Mouse (Mus musculus) megakaryocyte progenitor cell, adult 5-6 weeks (primary cell): ENCODE data around the gene Hcfc2. TPM values are rescaled to one million over a fixed set of nuclear protein-coding genes. Genes with fewer than 3 reads are reported as not detected.
A peak's percentile ranks its signal among the peaks of the same experiment; 100 is the strongest.

Source experiments
- ATAC-seq: replicated peaks from 2 replicates; pipeline ENCODE4 v1.8.0; 2016; ENCODE audit warnings: mild to moderate bottlenecking, moderate TSS enrichment, inconsistent platforms; ENCODE audit not compliant: poor library complexity
- total RNA-seq, 2 experiments: library from RNA; stranded (forward) in 1 of 2; stranded (reverse) in 1 of 2; fragments of 157-497, 149-512 nt in 1 of 2; fragments of 200-1000 nt in 1 of 2; gene quantifications; 2 replicates each; pipeline versions ENCODE4 v1.2.3 to v1.2.4; 2015 to 2017

The Hcfc2 gene
- 18.2 and 19.6 TPM in 2 replicates for total RNA-seq (2015)
- 29.9 and 31.5 TPM in 2 replicates for total RNA-seq (2017)

- no peak for ATAC-seq
Measured at GRCm38 (mm10) chr10:82695956-82696355, at the start of gene Hcfc2. Hcfc2 (plus strand) TSS chr10:82696160.

- peak; percentile 95 for ATAC-seq
Measured at GRCm38 (mm10) chr10:82647205-82647811, 48.7 kb upstream of the Hcfc2 start.

- no peak for ATAC-seq
Measured at GRCm38 (mm10) chr10:82651221-82651620, 44.7 kb upstream of the Hcfc2 start.

DNA sequence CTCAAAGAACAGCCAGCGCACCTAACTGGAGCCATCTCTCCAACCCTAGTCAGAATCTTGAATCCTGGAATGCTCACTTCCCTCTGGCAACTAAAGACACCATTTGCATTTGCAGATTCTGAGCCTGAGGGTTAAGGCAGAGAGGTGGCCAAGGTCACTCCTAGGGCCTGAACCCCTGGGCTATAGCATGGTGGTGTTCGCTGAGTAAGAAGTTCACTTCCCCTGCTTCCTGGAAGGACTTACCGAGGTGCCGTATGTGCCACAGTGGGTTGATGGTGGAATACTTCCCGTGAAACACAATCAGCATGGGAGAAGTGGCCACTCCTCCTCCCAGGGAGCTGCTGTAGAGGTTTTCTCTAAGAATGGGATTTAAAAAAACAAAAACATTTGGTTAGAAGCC is 43.3 kb upstream of the Hcfc2 start:
- ATAC-seq = no peak

DNA sequence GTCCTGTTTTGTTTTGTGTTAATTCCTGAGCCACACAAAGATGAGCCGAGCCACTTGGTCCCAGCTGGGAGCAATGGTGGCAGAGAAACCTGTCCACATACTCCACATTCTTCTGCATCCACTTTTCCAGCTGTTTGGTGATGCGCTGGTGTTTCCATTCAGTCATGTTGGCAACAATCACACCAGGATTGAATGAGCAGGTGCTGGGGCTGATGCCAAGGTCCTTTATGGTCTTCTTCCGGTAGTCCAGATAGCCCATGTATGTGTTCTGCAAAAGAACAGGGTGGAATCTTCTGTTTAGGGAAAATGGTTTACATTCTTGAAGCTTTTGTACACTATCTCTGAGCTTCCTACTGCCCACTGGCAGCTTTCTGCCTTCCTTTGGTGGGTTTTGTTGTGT is 41.4 kb upstream of the Hcfc2 start:
- no peak for ATAC-seq

DNA sequence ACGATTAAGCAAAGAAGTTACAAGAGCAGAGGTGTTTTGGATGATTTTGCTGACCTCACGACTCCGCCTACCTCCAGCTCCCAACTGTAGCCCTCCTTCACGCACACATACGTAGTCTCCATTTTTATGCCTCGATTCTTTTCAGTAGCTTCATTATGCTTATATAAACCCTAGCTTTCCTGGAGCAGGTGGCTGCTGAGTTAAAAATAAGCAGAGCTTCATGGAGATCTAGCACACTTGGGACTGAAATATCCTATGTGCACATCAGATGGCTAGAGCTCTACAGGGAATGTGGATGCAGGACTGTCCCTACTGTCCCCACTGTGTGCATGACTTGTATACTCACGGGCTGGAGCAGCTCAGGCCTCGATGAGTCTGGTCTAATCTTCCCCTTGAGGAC is 34.1 kb upstream of the Hcfc2 start:
- ATAC-seq = 0 out of 2 replicates have a peak, but pooled peaks have one; percentile 6

DNA sequence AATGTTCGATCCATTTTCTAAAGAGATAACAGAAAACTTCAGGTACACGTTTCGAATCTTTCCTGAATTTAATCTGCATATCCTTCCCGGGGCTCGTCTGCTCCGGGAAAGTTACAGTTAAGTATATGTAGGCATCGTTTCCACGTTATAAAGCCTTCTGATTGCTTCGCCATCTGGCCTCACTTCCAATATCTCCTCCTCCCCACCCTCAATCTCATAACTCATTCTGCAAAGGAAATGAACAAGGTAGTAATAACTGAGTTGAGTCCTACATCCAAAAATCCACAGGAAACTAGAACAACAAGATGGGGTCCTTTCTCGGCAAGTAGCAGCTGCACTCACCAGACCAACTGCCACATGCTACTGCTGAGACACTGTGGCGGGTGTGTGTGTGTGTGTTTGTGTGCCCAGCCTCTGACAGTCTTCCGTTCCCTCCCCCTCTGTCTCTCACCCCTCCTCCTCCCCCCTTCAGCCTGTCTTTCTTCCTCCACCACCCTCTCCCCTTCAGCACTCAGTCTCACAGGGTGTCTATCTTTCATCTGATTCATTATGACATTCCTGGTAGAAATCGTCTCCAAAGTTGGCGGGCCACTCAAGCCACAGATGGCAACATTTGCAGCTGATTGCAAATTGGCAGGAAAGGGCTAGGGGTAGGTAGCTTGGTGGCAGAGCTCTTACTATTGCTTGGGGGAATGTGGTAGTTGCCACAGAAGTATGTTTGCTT is 33.5 kb upstream of the Hcfc2 start:
- ATAC-seq = peak; percentile 57

DNA sequence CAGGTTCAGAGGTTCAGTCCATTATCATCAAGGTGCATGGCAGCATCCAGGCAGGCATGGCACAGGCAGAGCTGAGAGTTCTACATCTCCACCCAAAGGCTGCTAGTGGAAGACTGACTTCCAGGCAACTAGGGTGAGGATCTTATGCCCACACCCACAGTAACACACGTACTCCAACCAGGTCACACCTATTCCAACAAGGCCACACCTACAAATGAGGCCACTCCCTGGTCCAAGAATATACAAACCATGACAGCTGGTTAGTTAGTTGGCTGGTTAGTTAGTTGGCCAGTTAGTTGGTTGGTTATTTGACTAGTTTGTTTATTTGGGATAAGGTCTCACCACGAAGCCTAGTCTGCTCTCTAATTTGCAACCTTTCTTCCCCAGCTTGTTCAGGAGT is 32.7 kb upstream of the Hcfc2 start:
- no peak for ATAC-seq

DNA sequence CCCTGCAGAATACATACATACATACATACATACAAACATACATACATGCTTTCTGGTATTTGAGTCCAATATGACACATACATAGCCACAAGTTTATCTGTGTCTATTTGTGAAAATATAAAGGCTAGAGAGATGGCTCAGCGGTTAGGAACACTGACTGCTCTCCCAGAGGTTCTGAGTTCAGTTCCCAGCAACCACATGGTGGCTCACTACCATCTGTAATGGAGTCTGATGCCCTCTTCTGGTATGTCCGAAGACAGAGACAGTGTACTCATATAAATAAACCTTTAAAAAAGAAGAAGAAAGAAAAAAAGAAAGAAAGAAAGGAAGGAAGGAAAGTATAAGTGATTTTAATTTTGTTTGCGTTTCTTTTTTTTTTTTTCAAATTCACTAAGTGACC is 30.0 kb upstream of the Hcfc2 start:
- no peak for ATAC-seq

DNA sequence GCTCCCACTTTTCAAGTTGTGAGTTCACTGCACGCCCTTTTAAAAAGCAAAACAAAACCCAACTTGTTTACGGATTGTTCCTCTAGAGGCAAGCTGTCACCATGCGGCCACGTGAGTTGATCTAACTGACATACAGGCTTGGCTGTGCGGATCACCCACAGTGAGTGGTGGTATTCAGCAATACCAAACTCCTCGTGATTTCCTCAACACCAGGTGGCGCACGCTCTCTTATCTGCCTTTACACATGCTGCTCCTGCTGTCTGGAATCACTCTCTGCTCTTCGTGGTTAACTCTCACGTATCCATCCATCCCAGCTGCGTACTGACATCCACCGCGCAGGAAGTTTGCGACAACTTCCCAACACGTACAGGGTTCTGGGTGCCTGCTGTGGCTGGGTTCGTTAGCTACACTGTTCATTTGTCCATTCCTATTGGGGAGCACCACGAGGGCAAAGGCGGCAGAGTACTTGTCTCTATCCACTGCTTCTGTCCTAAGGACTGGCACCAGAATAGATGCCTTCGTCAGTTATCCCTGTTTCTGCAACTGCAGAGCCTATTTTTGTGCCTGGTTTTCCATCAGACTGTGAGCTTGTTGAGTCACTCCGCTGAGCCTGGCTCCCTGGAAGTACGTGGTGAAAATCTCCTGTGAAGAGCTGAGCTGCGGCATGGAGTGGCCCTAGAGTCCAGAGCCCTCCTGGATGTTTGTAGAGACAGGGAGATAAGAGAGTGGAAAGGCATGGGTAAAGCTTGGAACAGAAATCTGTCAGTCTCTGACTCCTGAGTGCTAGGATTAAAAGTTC is 29.3 kb upstream of the Hcfc2 start:
- ATAC-seq = peak; percentile 84

GRCm38 (mm10) chr10:82670205-82670604 is 25.8 kb upstream of the Hcfc2 start:
- peak; percentile 30 for ATAC-seq

- ATAC-seq = no peak
Measured at GRCm38 (mm10) chr10:82676949-82677348, 19.0 kb upstream of the Hcfc2 start.

DNA sequence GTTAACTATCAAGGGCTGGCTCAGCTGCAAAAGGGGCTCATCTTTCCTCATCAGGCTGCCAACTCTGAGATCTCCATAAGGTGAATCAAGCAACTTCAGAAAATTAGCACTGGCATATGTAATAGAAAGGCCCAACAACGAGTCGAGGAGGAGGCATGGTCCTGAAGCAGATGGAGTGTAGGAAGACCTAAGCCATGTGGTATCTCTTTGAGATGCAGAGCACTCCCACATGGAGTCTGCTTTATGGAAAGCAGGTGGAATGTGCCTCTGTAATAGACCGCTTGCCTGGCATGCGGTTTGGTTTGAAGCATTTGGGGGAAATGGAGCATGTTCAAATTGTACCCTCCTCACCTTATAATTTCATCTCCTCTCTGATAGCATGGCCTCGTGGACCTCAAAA is 15.2 kb upstream of the Hcfc2 start:
- ATAC-seq = no peak

DNA sequence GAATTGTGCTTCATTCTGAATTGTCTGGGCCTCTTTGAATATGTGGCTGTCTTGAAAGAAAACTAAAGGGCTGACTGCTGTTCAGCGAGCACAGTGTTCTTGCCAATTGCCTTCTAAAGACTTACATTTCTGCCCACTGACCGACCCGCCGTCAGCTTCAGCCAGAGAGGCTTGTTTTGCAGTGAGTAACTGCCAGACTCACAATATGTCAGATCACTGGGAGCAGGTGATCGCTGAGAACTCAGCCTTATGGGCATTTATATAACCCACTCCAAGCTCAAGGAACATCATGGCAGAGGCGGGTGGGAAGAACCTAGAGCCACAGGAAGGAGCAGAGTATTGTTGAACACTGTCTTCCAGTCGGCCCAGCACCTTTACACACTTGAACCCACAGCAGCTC is 14.3 kb upstream of the Hcfc2 start:
- ATAC-seq = no peak

- peak; percentile 87 for ATAC-seq
Measured at GRCm38 (mm10) chr10:82685440-82685839, 10.5 kb upstream of the Hcfc2 start.

DNA sequence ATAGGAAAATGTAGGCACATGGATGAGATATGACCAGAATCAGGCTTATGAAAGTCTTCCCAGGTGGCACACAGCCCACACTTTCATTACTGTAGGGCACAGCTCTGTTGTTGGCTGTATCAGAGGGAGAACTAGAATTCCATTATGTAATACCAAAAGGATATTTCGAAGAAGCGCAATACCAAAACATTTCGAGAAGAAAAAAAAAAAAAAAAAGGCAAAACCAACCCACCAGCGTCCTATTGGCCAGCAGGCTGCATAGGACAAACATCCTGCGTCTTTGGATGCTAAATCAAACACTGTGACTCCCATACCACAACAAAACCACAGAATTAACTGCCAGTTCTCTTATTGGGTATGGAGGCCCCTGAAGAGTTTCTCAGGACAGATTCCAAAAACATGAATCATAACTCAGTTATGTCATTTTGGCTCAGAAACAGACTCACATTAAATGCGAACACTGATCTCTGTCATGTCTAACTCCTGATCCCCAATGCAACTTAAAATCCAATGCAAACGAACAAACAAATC is 6.2 kb upstream of the Hcfc2 start:
- ATAC-seq = 0 out of 2 replicates have a peak, but pooled peaks have one; percentile 15

DNA sequence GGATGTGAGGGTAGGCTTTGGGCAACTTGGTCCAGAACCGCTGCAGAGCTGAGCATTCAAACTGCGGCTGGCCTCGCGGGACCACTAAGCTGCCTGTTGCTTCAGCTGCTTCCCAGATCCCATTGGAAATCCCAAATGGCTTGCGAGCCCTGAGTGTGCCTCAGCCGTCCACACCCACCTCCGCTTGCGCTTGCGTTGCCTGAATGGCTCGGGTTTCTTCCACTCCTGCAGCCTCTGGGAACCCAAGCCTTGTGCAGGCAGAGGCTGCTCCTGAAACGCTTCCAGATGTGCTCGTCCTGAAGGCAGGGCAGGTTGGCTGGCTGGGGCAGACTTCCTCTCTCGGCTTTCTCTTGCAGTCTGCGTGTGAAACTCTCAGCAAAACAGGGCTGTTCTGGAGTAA is 5.5 kb upstream of the Hcfc2 start, which contains the start of gene Glt8d2:
Gene Glt8d2, minus strand, starts transcription at position 157 of the 400 bp plus-strand sequence.
- ATAC-seq = peak; percentile 45

DNA sequence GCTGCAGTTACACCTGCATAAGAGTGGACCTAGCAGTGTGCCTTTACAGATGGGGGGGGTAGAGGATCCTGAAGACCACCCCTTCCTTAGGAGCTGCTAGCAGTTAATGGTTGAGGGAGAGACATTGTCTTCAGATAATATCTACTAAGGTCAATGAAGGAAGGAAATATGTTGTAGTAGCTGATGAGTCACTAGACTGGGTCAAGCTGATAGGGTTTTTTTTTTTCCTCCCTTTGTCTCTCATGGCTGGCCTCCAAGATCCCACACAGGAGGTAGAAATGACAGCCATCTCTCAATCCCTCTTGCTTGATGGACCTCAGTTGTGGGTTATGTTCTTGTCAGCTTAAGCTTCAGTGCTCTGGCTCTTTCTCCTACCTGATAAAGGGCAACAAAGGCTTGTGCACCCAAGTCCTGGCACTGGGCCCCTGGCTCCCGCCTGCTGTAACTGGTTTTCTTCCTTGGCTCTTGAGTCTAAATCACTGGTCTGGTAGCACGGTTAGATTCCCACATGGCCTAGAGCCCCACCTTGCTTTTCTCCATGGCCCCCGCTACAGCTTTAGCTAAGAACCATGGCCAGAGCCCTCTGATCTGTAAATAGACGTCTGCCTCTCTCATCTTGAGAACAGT is 606 bp downstream of the Hcfc2 start:
- peak; percentile 34 for ATAC-seq

DNA sequence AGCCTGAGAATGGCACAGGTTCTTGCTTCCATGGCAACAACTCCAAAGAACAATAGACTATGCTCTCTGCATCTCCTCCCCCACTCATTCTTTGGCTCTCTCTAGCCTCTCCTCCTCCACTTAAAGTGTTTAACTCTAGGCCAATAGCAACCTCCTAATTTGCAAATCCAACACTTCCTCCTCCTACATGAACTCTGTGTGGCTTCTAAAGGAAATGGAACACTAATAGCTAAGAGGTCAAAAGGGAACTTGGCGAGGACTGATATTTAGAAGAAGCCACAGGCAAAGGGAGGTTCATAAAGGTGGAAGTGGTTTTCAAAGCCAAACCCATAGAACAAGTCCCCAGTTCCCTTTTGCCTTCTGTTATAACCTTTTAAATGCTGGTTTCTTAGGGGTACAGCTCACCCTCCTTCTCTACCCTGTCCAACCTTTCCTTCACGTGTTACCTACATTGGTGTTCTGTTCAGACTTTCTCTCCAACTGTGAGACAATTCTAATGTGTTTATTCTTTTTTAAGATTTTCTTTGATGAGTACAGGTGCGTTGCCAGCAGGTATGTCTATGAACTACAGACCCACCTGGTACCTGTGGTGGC is 1.4 kb downstream of the Hcfc2 start:
- ATAC-seq = peak; percentile 64

- ATAC-seq = peak; percentile 55
Measured at GRCm38 (mm10) chr10:82698712-82699261, 2.8 kb downstream of the Hcfc2 start.
